Mouse (Mus musculus) embryonic fibroblast, embryonic 13.5 days (primary cell): ENCODE measurements around the gene Ablim1. TPM values are rescaled to one million over a fixed set of nuclear protein-coding genes. Genes with fewer than 3 reads are reported as not detected.

Experiments
- H3K27ac ChIP-seq: 2 replicates; pipeline ENCODE4 v1.5.1; 2012; ENCODE audit warnings: low read length, control low read depth, inconsistent platforms; ENCODE audit not compliant: insufficient read depth
- H3K4me1 ChIP-seq: 2 replicates; pipeline ENCODE4 v1.6.1; 2011; ENCODE audit warnings: low read length; ENCODE audit not compliant: control insufficient read depth, insufficient read depth
- H3K4me3 ChIP-seq: 2 replicates; pipeline ENCODE4 v1.5.1; 2011; ENCODE audit warnings: mild to moderate bottlenecking, control low read depth, low read length; ENCODE audit not compliant: insufficient read depth
- CTCF ChIP-seq: IDR thresholded peaks from 2 replicates; pipeline ENCODE4 v1.5.1; 2011; ENCODE audit warnings: mild to moderate bottlenecking, control low read depth, low read length, moderate library complexity, borderline replicate concordance; ENCODE audit not compliant: insufficient read depth
- POLR2A ChIP-seq: IDR thresholded peaks from 2 replicates; pipeline ENCODE4 v1.6.1; 2011; ENCODE audit warnings: low read depth, mild to moderate bottlenecking, control low read depth, low read length, moderate library complexity
- polyA plus RNA-seq: library from polyadenylated mRNA; stranded (reverse); fragments of >200 nt; gene quantifications from 2 replicates; pipeline ENCODE4 v1.2.4, GENCODE M21; 2011; ENCODE audit warnings: low read depth; ENCODE audit not compliant: missing spikeins, insufficient read length

Ablim1 gene
- polyA plus RNA-seq, 1 experiment: 24.0 TPM

DNA sequence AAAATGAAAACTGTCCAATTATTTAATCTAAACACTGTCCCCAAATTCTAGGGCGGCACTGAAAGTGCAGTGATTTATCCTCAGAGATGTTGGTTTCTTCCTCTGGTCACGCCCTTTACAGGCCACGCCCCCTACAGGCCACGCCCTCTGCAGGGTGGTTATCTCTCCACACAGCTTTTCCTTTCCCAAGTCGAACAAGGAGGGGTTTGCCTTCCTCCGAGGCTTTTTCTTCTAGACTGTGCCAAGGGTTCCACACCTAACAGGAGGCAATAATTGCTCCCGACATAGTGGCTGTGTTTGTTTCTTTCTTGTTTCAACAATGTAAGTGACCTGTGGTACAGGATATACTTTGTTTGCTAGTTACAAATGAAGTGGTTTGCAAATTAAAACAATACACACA, 21.0 kb downstream of the Ablim1 start:
- Histone ChIP-seq H3K4me1 (no peaks in the 10 kb centered on the region), H3K4me3 (no peak overlapping the region), H3K27ac (no peak overlapping the region)
- no peak for TF ChIP-seq POLR2A
- no peak for TF ChIP-seq CTCF

GRCm38 (mm10) chr19:57283310-57283709, 31.4 kb downstream of the Ablim1 start:
- Histone ChIP-seq H3K4me3 (no peak overlapping the region), H3K4me1 (no peaks in the 10 kb centered on the region), H3K27ac (no peak overlapping the region)
- TF ChIP-seq POLR2A: no peak
- no peak for TF ChIP-seq CTCF

GRCm38 (mm10) chr19:57282642-57283041, 32.1 kb downstream of the Ablim1 start:
- H3K4me1 ChIP-seq: no peaks in the 10 kb centered on the region
- TF ChIP-seq POLR2A: no peak
- no peak for TF ChIP-seq CTCF
- H3K4me3 ChIP-seq: no peak overlapping the region
- no peak overlapping the region for H3K27ac ChIP-seq

GRCm38 (mm10) chr19:57279666-57280065, 35.1 kb downstream of the Ablim1 start:
- Histone ChIP-seq H3K4me3 (no peak overlapping the region), H3K27ac (no peak overlapping the region), H3K4me1 (peaks cover 6% of the 10 kb centered on the region; the same call in 1 of the 2 replicates)
- TF ChIP-seq CTCF: no peak
- TF ChIP-seq POLR2A: no peak

- no peak overlapping the region for H3K4me3 ChIP-seq
- H3K27ac ChIP-seq: no peak overlapping the region
- TF ChIP-seq POLR2A (no peak), CTCF (no peak)
- H3K4me1 ChIP-seq: peaks cover 6% of the 10 kb centered on the region; the same call in 1 of the 2 replicates
Measured at GRCm38 (mm10) chr19:57278263-57278662, 36.5 kb downstream of the Ablim1 start.

- Histone ChIP-seq H3K4me1 (peaks cover 6% of the 10 kb centered on the region; the same call in 1 of the 2 replicates), H3K4me3 (no peak overlapping the region), H3K27ac (no peak overlapping the region)
- TF ChIP-seq CTCF: no peak
- no peak for TF ChIP-seq POLR2A
Measured at GRCm38 (mm10) chr19:57277010-57277409, 37.7 kb downstream of the Ablim1 start.

DNA sequence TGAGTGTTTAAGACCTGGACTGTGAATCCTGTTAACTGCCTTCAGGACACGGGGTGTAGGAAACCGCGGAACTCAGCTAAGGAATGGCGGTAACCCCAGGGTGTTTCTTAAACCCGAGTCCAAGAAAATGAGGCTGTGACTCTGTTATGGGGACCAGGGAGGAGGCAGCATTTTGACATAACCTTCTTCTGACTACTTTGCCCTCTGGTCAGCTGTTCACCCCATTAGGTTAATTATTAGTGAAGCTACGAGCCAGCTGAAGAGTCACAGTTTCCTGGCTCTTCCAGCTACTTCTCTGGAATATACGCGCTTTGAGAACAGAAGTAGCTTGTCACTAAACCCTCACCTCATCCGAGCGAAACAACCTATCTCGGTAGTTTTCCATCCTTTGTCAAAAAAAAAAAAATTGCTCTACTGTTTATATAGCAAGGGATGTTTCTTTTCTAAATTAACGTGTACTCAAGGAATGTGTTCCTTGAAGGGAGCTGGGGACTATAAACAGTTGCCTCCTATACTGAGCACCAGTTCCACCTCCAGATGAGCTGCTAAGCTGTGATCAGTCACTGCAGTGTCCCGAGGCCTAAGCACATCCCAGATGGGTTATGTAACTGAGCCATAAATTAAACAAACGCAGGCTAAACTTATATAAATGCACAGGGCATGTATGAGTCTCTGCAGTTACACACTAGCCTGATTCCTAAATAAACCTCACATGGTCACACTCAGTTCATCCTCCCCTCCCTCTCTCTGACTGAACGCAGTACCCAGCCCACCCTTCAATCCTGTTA, 39.4 kb downstream of the Ablim1 start:
- Histone ChIP-seq H3K27ac (no peak overlapping the region), H3K4me1 (peaks cover 6% of the 10 kb centered on the region; the same call in 1 of the 2 replicates), H3K4me3 (no peak overlapping the region)
- TF ChIP-seq POLR2A (no peak), CTCF (no peak)

DNA sequence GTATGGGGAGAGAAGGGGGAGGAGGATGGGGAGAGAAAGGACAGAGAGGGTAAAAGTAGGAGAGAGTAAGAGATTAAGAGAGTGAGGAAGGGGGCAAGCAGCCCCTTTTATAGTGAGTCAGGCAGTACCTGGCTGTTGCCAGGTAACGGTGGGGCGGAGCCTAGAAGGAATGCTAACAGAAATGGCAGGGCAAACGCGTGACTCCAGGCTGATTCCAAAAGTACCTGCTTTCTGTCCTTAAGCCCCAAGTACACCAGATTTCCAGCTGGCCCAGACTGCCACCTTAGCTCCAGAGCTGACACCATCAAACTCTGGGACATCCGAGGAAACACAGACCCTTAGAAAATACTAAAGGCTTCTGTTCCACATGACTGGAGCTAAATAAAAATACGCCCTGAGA, 40.0 kb downstream of the Ablim1 start:
- peaks cover 6% of the 10 kb centered on the region; the same call in 1 of the 2 replicates for H3K4me1 ChIP-seq
- no peak overlapping the region for H3K27ac ChIP-seq
- TF ChIP-seq CTCF (no peak), POLR2A (no peak)
- no peak overlapping the region for H3K4me3 ChIP-seq

GRCm38 (mm10) chr19:57274286-57274685, 40.4 kb downstream of the Ablim1 start:
- Histone ChIP-seq H3K4me1 (peaks cover 6% of the 10 kb centered on the region; the same call in 1 of the 2 replicates), H3K27ac (no peak overlapping the region), H3K4me3 (no peak overlapping the region)
- no peak for TF ChIP-seq POLR2A
- no peak for TF ChIP-seq CTCF
